Mouse (Mus musculus) intestine, embryonic 16.5 days (tissue): ENCODE measurements around the gene Sema6d. TPM values are rescaled to one million over a fixed set of nuclear protein-coding genes. Genes with fewer than 3 reads are reported as not detected.

Experiments used
- ATAC-seq: fragments of 200-750 bp; cut with Nextera tagmentation; 2 replicates; pipeline ENCODE4 v1.8.0; 2017; ENCODE audit warnings: moderate TSS enrichment, moderate library complexity
- H3K27ac ChIP-seq: fragments of 300-500 bp; sonication (generic); 2 replicates; pipeline ENCODE4 v1.5.1; 2014; ENCODE audit warnings: mild to moderate bottlenecking, low read length
- H3K27me3 ChIP-seq: fragments of 300-500 bp; sonication (generic); replicated peaks from 2 replicates; pipeline ENCODE4 v1.6.1; 2014; ENCODE audit warnings: low read length, control low read depth, mixed read lengths; ENCODE audit not compliant: control insufficient read depth, insufficient read depth
- H3K36me3 ChIP-seq: fragments of 300-500 bp; sonication (generic); 2 replicates; pipeline ENCODE4 v1.6.1; 2014; ENCODE audit warnings: low read length, control low read depth; ENCODE audit not compliant: control insufficient read depth, insufficient read depth
- H3K4me1 ChIP-seq: fragments of 300-500 bp; sonication (generic); 2 replicates; pipeline ENCODE4 v1.6.1; 2014; ENCODE audit warnings: low read length, control low read depth, mixed read lengths; ENCODE audit not compliant: control insufficient read depth, insufficient read depth
- H3K4me2 ChIP-seq: fragments of 300-500 bp; sonication (generic); 2 replicates; pipeline ENCODE4 v1.6.1; 2014; ENCODE audit warnings: low read depth, low read length, control low read depth
- H3K4me3 ChIP-seq: fragments of 300-500 bp; sonication (generic); 2 replicates; pipeline ENCODE4 v1.5.1; 2014; ENCODE audit warnings: mild to moderate bottlenecking, low read length
- H3K9ac ChIP-seq: fragments of 300-500 bp; sonication (generic); 2 replicates; pipeline ENCODE4 v1.6.1; 2014; ENCODE audit warnings: low read depth, low read length
- H3K9me3 ChIP-seq: fragments of 300-500 bp; sonication (generic); 2 replicates; pipeline ENCODE4 v1.6.1; 2016; ENCODE audit warnings: low read length, control low read depth; ENCODE audit not compliant: control insufficient read depth
- WGBS: fragments of 180-500 bp; shearing (Covaris S2); extraction: QIAGEN DNeasy Blood & Tissue Kit; methylation state at CpG from one replicate; pipeline ENCODE4 v1.1.7; 2014; 5-methylcytosine and 5-hydroxymethylcytosine counted together
- polyA plus RNA-seq: library from polyadenylated mRNA; unstranded; fragments of >200 nt; fragmentation: Nextera tagmentation; extraction: Ambion mirVana; gene quantifications from 2 replicates; pipeline ENCODE4 v1.2.1, GENCODE M21; 2015

The Sema6d gene
- polyA plus RNA-seq, 1 experiment from 2014 or later = 10.9 TPM

DNA sequence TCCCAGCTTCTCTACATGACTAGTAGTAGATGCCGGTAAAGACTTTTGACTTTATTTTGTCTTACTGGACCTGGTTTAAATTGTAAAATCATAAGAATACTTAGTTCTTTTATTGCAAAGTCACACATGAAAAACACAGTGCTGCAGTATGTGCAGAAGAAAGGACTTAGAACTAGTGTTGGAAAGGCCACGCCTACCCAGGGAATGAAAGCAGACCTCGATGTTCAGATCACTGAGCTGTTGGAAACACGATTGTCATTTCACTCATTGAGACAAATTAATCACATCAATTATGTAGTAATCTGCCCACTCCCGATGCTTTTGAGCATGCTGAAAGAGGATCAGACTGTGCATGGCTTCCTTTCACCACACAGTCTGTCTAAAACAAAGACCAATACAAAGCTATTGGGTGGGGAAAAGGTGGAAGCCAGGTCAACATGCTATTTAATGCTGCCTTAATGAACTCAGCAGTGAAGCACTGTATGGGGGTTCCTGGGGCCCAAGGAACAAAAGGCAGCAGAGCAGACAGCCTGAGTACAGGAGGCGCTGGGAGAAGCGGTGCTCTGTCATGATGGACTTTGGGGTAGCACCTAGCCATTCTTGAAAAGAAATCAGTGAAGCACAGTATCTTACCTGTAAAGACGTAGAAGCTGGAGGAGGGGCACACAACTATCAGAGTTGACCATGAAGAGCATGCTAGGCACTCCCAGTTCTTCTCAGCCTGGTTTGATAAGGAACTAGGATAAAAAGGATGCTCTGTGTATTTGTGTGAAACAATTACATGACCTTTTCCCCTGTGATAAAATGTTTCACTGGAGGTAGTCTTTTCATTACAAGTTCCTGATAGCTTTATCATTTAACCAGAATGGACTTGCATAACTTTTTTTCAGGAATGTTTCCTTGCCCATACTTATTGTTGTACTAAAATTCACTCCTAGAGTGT is 375.5 kb downstream of the Sema6d start:
- Histone ChIP-seq H3K4me1 (peaks cover 16% of the 10 kb centered on the region), H3K9me3 (no peaks in the 10 kb centered on the region), H3K27ac (peak overlapping the region; percentile 28; the same call in 1 of the 2 replicates), H3K9ac (no peak overlapping the region), H3K27me3 (no peaks in the 10 kb centered on the region), H3K36me3 (no peaks in the 10 kb centered on the region), H3K4me3 (no peak overlapping the region), H3K4me2 (no peak overlapping the region)
- peak; percentile 61 for ATAC-seq
- 74% methylated on average over 8 of the region's 8 CpGs for WGBS

DNA sequence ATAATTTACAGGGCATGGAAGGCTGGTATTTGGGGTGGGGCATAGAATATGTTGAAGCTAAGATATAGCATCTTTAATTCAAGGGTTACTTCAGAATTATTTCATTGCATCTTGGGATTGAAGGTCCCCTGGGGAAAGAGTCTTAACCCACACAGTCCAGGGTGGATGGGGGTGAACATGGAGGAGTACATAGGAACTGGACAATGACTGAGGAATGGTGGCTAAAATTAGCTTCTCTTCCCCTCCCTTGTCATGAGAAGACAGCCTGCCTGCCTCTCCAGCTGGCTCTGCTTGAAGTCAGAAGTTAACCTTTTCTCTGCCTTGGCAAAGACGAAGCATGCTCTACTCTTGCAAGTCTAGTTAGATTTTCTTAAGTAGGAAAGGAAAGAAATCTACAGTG is 377.7 kb downstream of the Sema6d start:
- WGBS = 56% methylated on average over 1 of the region's 1 CpGs
- no peak overlapping the region for H3K4me3 ChIP-seq
- H3K27ac ChIP-seq = 0 out of 2 replicates have a peak overlapping the region, but pooled peaks have one; percentile 27
- H3K36me3 ChIP-seq = no peaks in the 10 kb centered on the region
- no peak overlapping the region for H3K4me2 ChIP-seq
- no peaks in the 10 kb centered on the region for H3K27me3 ChIP-seq
- peaks cover 6% of the 10 kb centered on the region; the same call in 1 of the 2 replicates for H3K9me3 ChIP-seq
- H3K9ac ChIP-seq = no peak overlapping the region
- ATAC-seq = peak; percentile 12; the same call in 1 of the 2 replicates
- peaks cover 17% of the 10 kb centered on the region for H3K4me1 ChIP-seq

DNA sequence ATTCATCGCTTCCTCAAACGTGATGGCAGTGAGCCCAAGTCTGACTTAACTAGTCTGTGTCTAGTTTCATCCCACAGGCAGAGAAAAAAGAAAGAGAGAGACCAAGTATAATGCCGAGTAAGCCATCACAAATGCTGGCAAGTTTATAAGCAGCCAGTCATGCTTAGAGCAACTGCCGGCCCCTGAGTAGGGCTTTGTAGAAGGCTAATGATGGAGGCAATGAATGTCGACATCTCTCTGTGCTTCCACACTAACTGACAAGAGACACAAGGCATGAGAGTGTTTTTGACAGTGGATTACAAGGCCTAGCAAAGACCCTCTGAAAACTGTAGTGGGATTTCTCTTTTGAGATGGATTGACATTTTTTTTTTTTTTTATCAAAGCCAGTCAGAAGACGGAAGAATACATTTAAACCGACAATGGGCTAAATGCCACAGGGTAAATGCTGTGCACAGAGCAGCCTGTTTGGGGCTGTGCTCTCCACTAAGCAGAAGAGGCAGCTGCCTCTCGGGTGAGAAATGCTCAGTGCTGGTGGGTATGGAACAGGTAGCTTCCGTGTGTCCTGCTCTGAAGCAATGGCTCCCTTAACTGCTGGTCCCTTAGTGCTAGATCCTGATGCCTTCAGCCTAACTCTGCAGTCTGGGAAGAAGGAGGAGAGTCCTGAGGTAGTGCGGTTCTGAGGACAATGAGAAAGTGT is 380.7 kb downstream of the Sema6d start:
- Histone ChIP-seq H3K36me3 (no peaks in the 10 kb centered on the region), H3K9me3 (peaks cover 6% of the 10 kb centered on the region; the same call in 1 of the 2 replicates), H3K9ac (no peak overlapping the region), H3K27ac (peak overlapping the region; percentile 7; the same call in 1 of the 2 replicates), H3K4me2 (no peak overlapping the region), H3K27me3 (no peaks in the 10 kb centered on the region), H3K4me3 (no peak overlapping the region), H3K4me1 (peaks cover 10% of the 10 kb centered on the region; the same call in 1 of the 2 replicates)
- 57% methylated on average over 10 of the region's 10 CpGs for WGBS
- ATAC-seq = no peak

- no peaks in the 10 kb centered on the region for H3K27me3 ChIP-seq
- 64% methylated on average over 6 of the region's 6 CpGs for WGBS
- peaks cover 5% of the 10 kb centered on the region; the same call in 1 of the 2 replicates for H3K4me1 ChIP-seq
- no peak overlapping the region for H3K9ac ChIP-seq
- no peak for ATAC-seq
- no peak overlapping the region for H3K4me2 ChIP-seq
- no peaks in the 10 kb centered on the region for H3K36me3 ChIP-seq
- no peak overlapping the region for H3K4me3 ChIP-seq
- H3K9me3 ChIP-seq = peaks cover 6% of the 10 kb centered on the region; the same call in 1 of the 2 replicates
- H3K27ac ChIP-seq = no peak overlapping the region
Observed at GRCm38 (mm10) chr2:124472674-124473507, 383.1 kb downstream of the Sema6d start.

- no peak overlapping the region for H3K4me2 ChIP-seq
- no peaks in the 10 kb centered on the region for H3K36me3 ChIP-seq
- no peak overlapping the region for H3K27ac ChIP-seq
- no peak overlapping the region for H3K9ac ChIP-seq
- ATAC-seq = no peak
- no peaks in the 10 kb centered on the region for H3K27me3 ChIP-seq
- H3K9me3 ChIP-seq = no peaks in the 10 kb centered on the region
- no peak overlapping the region for H3K4me3 ChIP-seq
- no peaks in the 10 kb centered on the region for H3K4me1 ChIP-seq
Observed at GRCm38 (mm10) chr2:124477904-124478303, 388.1 kb downstream of the Sema6d start.

GRCm38 (mm10) chr2:124478526-124478925 is 388.8 kb downstream of the Sema6d start:
- 78% methylated on average over 4 of the region's 4 CpGs for WGBS
- H3K36me3 ChIP-seq = no peaks in the 10 kb centered on the region
- H3K4me3 ChIP-seq = no peak overlapping the region
- no peak overlapping the region for H3K4me2 ChIP-seq
- H3K4me1 ChIP-seq = no peaks in the 10 kb centered on the region
- no peaks in the 10 kb centered on the region for H3K9me3 ChIP-seq
- H3K27ac ChIP-seq = no peak overlapping the region
- no peaks in the 10 kb centered on the region for H3K27me3 ChIP-seq
- no peak for ATAC-seq
- H3K9ac ChIP-seq = no peak overlapping the region

- Histone ChIP-seq H3K9ac (no peak overlapping the region), H3K4me2 (no peak overlapping the region), H3K36me3 (no peaks in the 10 kb centered on the region), H3K27me3 (no peaks in the 10 kb centered on the region), H3K4me1 (no peaks in the 10 kb centered on the region), H3K9me3 (no peaks in the 10 kb centered on the region), H3K27ac (no peak overlapping the region), H3K4me3 (no peak overlapping the region)
- WGBS = 93% methylated on average over 1 of the region's 1 CpGs
- ATAC-seq = no peak
Observed at GRCm38 (mm10) chr2:124485761-124486160, 396.0 kb downstream of the Sema6d start.

DNA sequence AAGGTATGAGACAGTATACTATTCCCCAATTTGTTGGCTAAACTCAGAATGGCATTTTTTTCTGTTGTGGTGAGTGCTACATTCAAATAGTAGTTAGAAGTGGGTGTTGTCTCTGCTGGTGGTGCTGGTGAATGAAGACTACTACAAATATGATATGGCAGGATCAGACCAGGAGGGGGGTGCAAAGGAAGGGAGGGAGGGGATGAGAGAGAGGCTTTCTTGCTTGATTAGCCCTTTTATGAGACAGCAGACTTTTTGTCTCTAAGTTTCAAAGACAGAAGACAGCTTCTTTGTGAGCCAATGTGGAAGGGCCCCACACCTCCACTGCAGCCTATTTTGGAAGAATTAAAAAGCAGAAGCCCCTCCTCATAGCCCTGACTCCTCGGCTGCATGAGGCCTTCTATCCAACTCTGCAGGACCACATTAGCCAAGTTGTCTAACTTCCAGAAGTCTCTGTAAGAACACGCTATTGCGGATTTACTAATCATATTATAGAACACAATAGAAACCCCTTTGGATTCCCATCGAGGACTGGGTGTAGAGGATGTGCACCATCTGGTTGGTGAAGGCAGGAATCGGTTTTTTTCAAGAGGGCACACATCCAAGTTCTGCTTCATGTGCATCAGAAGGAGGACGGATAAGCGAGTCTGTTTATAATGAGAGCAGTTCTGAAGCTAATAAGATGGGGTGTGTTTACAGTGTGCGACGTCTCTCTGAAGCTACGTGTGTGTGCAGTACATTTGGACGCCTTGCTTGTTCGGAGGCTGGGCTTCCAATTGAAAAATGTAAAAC is 400.4 kb downstream of the Sema6d start:
- no peaks in the 10 kb centered on the region for H3K36me3 ChIP-seq
- H3K9me3 ChIP-seq = no peaks in the 10 kb centered on the region
- no peak overlapping the region for H3K4me2 ChIP-seq
- no peak overlapping the region for H3K27ac ChIP-seq
- WGBS = 55% methylated on average over 12 of the region's 12 CpGs
- peak; percentile 21; the same call in 1 of the 2 replicates for ATAC-seq
- no peaks in the 10 kb centered on the region for H3K27me3 ChIP-seq
- H3K9ac ChIP-seq = no peak overlapping the region
- no peak overlapping the region for H3K4me3 ChIP-seq
- no peaks in the 10 kb centered on the region for H3K4me1 ChIP-seq
